Mouse (Mus musculus) heart, embryonic 14.5 days (tissue): ENCODE data around the gene Macrod2. TPM values are rescaled to one million over a fixed set of nuclear protein-coding genes. Genes with fewer than 3 reads are reported as not detected.

ENCODE experiments used
- ATAC-seq: fragments of 200-750 bp; cut with Nextera tagmentation; 2 replicates; pipeline ENCODE4 v1.8.0; 2017; ENCODE audit warnings: low read depth, moderate TSS enrichment; ENCODE audit not compliant: insufficient number of reproducible peaks, insufficient read depth, low FRiP score
- H3K27ac ChIP-seq, 2 experiments: fragments of 200-500 bp in 1 of 2; fragments of 300-500 bp in 1 of 2; sonication (generic) in 1 of 2; replicated peaks in 1 of 2; 2 replicates each; pipeline ENCODE4 v1.5.1; 2012 to 2014; ENCODE audit warnings: low read depth in 2 of 2, low read length in 2 of 2, control low read depth in 1 of 2, mild to moderate bottlenecking in 1 of 2, mixed read lengths in 1 of 2; ENCODE audit not compliant: control insufficient read depth in 1 of 2, insufficient read depth in 1 of 2
- H3K27me3 ChIP-seq: fragments of 300-500 bp; sonication (generic); 2 replicates; pipeline ENCODE4 v1.6.1; 2014; ENCODE audit warnings: mild to moderate bottlenecking, low read length, control low read depth; ENCODE audit not compliant: control insufficient read depth, insufficient read depth
- H3K36me3 ChIP-seq: fragments of 300-500 bp; sonication (generic); 2 replicates; pipeline ENCODE4 v1.6.1; 2014; ENCODE audit warnings: mild to moderate bottlenecking, control low read depth, low read length, mixed read lengths; ENCODE audit not compliant: control insufficient read depth, insufficient read depth
- H3K4me1 ChIP-seq, 2 experiments: fragments of 200-500 bp in 1 of 2; fragments of 300-500 bp in 1 of 2; sonication (generic) in 1 of 2; 2 replicates each; pipeline ENCODE4 v1.6.1; 2012 to 2014; ENCODE audit warnings: low read length in 2 of 2, control low read depth in 1 of 2, mixed read lengths in 1 of 2; ENCODE audit not compliant: control insufficient read depth in 2 of 2, insufficient read depth in 2 of 2
- H3K4me2 ChIP-seq: fragments of 300-500 bp; sonication (generic); 2 replicates; pipeline ENCODE4 v1.6.1; 2014; ENCODE audit warnings: mild to moderate bottlenecking, low read length
- H3K4me3 ChIP-seq, 2 experiments: fragments of 200-500 bp in 1 of 2; fragments of 300-500 bp in 1 of 2; sonication (generic) in 1 of 2; 2 replicates each; pipeline ENCODE4 v1.5.1; 2012 to 2014; ENCODE audit warnings: low read length in 2 of 2, mild to moderate bottlenecking in 2 of 2, control low read depth in 1 of 2, low read depth in 1 of 2, moderate library complexity in 1 of 2; ENCODE audit not compliant: control insufficient read depth in 1 of 2, insufficient read depth in 1 of 2
- H3K9ac ChIP-seq: fragments of 300-500 bp; sonication (generic); 2 replicates; pipeline ENCODE4 v1.6.1; 2014; ENCODE audit warnings: mild to moderate bottlenecking, low read length
- H3K9me3 ChIP-seq: fragments of 300-500 bp; sonication (generic); 2 replicates; pipeline ENCODE4 v1.6.1; 2016; ENCODE audit warnings: low read length, control low read depth; ENCODE audit not compliant: control insufficient read depth
- WGBS: fragments of 180-500 bp; shearing (Covaris S2); extraction: QIAGEN DNeasy Blood & Tissue Kit; methylation state at CpG from one replicate; pipeline ENCODE4 v1.1.7; 2014; 5-methylcytosine and 5-hydroxymethylcytosine counted together
- polyA plus RNA-seq: library from polyadenylated mRNA; unstranded; fragments of >200 nt; fragmentation: Nextera tagmentation; extraction: Ambion mirVana; gene quantifications from 2 replicates; pipeline ENCODE4 v1.2.1, GENCODE M21; 2014

The Macrod2 gene
- polyA plus RNA-seq, 1 experiment from 2014 or later: 21.3 TPM

DNA sequence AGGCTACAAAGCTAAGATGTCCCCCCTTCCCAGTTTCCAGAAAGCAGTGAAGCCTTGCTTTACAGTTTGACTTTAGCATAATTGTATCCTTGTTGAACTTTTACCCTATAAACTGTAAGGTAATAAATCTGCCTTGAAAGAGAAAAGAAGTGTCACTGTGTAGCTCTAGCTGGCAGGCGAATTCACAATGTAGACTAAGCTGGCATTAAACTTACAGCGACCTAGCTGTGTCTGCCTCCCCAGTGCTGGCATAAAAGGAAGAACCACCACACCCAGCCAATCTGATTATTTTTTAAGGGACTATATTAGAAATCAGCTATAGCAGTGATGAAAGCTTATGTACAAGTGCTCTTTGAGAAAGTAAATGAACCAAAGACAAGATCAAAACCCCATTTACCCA lies 1791.8 kb downstream of the Macrod2 start:
- no peak for ATAC-seq
- Histone ChIP-seq H3K9me3 (no peaks in the 10 kb centered on the region), H3K4me1 (no peaks in the 10 kb centered on the region), H3K4me3 (no peak overlapping the region), H3K4me2 (no peak overlapping the region), H3K9ac (no peak overlapping the region), H3K27ac (no peak overlapping the region), H3K27me3 (no peaks in the 10 kb centered on the region), H3K36me3 (no peaks in the 10 kb centered on the region)
- 75% methylated on average over 2 of the region's 2 CpGs for WGBS

DNA sequence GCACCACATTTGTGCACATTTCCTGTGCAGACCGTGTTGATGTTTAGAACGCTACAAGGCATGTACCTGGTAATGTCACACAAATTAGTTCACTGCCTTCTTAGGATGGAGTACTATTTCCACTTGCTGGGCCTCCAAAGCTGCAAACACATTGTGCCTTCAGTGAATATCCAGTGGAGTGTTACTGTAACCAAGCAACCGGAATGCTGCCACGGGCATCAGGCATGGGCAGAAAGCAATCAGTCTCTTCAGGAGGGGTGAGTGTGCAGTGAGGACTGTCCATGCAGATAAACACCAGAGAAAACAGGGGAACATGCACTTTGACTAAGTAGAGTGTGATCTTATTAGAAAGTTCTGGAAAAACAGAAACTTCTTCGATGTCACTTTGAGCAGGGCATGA lies 1792.3 kb downstream of the Macrod2 start:
- no peak overlapping the region for H3K4me3 ChIP-seq
- no peaks in the 10 kb centered on the region for H3K9me3 ChIP-seq
- H3K4me2 ChIP-seq: no peak overlapping the region
- no peaks in the 10 kb centered on the region for H3K27me3 ChIP-seq
- no peaks in the 10 kb centered on the region for H3K36me3 ChIP-seq
- no peaks in the 10 kb centered on the region for H3K4me1 ChIP-seq
- no peak overlapping the region for H3K27ac ChIP-seq
- no peak for ATAC-seq
- 66% methylated on average over 5 of the region's 5 CpGs for WGBS
- no peak overlapping the region for H3K9ac ChIP-seq

DNA sequence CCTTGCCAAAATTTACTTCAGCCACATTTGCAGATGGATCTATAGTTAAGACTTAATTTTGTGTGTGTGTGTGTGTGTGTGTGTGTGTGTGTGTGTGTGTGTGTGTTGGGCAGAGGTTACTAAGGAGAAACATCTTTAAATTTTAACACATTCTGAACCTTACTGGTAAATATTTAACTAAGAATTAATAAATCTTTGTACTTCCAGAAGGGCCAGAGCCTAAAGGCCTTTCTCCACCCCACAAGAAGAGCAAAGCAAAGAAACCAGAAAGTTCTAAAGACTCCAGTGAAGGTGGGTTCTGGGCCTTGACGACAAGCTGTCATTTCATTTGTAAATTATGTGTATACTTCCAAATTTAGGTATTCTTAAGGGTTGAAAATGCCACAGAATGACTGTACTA lies 1822.3 kb downstream of the Macrod2 start:
- Histone ChIP-seq H3K4me2 (no peak overlapping the region), H3K4me1 (no peaks in the 10 kb centered on the region), H3K4me3 (no peak overlapping the region), H3K36me3 (no peaks in the 10 kb centered on the region), H3K27ac (no peak overlapping the region), H3K9me3 (no peaks in the 10 kb centered on the region), H3K9ac (no peak overlapping the region), H3K27me3 (no peaks in the 10 kb centered on the region)
- 68% methylated on average over 1 of the region's 1 CpGs for WGBS
- no peak for ATAC-seq

GRCm38 (mm10) chr2:142222137-142222921 lies 1827.2 kb downstream of the Macrod2 start:
- H3K9ac ChIP-seq: no peak overlapping the region
- no peaks in the 10 kb centered on the region for H3K4me1 ChIP-seq
- no peak overlapping the region for H3K4me3 ChIP-seq
- whole genome bisulfite sequencing: 69% methylated on average over 8 of the region's 8 CpGs
- H3K36me3 ChIP-seq: no peaks in the 10 kb centered on the region
- H3K27me3 ChIP-seq: no peaks in the 10 kb centered on the region
- no peak overlapping the region for H3K27ac ChIP-seq
- no peaks in the 10 kb centered on the region for H3K9me3 ChIP-seq
- no peak overlapping the region for H3K4me2 ChIP-seq
- ATAC-seq: no peak

- 45% methylated on average over 5 of the region's 5 CpGs for WGBS
- Histone ChIP-seq H3K4me3 (no peak overlapping the region), H3K27me3 (no peaks in the 10 kb centered on the region), H3K36me3 (no peaks in the 10 kb centered on the region), H3K9me3 (no peaks in the 10 kb centered on the region), H3K27ac (no peak overlapping the region), H3K4me2 (no peak overlapping the region), H3K4me1 (no peaks in the 10 kb centered on the region), H3K9ac (no peak overlapping the region)
- ATAC-seq: no peak
These were observed 1827.8 kb downstream of the Macrod2 start for GRCm38 (mm10) chr2:142222926-142223325.

- no peak for ATAC-seq
- WGBS: 80% methylated on average over 4 of the region's 4 CpGs
- no peak overlapping the region for H3K4me3 ChIP-seq
- no peak overlapping the region for H3K27ac ChIP-seq
- H3K36me3 ChIP-seq: no peaks in the 10 kb centered on the region
- H3K9ac ChIP-seq: no peak overlapping the region
- H3K4me2 ChIP-seq: no peak overlapping the region
- no peaks in the 10 kb centered on the region for H3K27me3 ChIP-seq
- no peaks in the 10 kb centered on the region for H3K4me1 ChIP-seq
- no peaks in the 10 kb centered on the region for H3K9me3 ChIP-seq
These were observed 1836.0 kb downstream of the Macrod2 start for GRCm38 (mm10) chr2:142230985-142231549.

DNA sequence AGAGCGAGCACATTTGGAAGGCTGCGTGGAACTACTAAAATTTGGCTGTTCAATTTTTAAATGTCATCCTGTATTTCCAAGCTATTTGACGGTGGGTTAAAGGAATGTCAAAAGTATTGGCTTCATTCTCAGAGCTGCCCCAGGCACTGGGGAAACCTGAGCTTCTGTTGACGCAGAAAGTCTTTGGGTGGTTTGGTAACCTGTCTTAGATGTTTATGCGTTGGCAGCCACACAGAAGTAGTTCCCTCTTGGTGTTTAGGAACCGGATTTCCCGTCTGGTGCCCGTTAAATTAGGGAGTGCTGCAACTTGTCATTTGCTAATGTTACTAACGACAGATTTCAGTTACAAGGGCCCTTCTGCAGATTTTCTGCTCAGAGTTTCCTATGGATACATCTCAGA lies 1837.7 kb downstream of the Macrod2 start:
- Histone ChIP-seq H3K36me3 (no peaks in the 10 kb centered on the region), H3K9me3 (no peaks in the 10 kb centered on the region), H3K4me3 (no peak overlapping the region), H3K9ac (no peak overlapping the region), H3K27me3 (no peaks in the 10 kb centered on the region), H3K27ac (no peak overlapping the region), H3K4me1 (no peaks in the 10 kb centered on the region), H3K4me2 (no peak overlapping the region)
- WGBS: 83% methylated on average over 9 of the region's 9 CpGs
- no peak for ATAC-seq

- ATAC-seq: no peak
- Histone ChIP-seq H3K9me3 (no peaks in the 10 kb centered on the region), H3K4me2 (no peak overlapping the region), H3K9ac (no peak overlapping the region), H3K4me1 (no peaks in the 10 kb centered on the region), H3K36me3 (no peaks in the 10 kb centered on the region), H3K27me3 (no peaks in the 10 kb centered on the region), H3K4me3 (no peak overlapping the region), H3K27ac (no peak overlapping the region)
- 87% methylated on average over 4 of the region's 4 CpGs for WGBS
These were observed 1848.4 kb downstream of the Macrod2 start for GRCm38 (mm10) chr2:142243483-142243882.
